Mouse (Mus musculus) brain, embryonic 18.5 days (tissue): ENCODE measurements around the gene Skp1a.
"Not testable (repeated sequence)": the region's sequence is repeated elsewhere in the genome, so short reads cannot be mapped to it uniquely, and the experiment has no call there.

Experiments used
- DNase-seq: peaks from one replicate; pipeline ENCODE4 v3.0.0-alpha.2; 2012; ENCODE audit warnings: low read depth, low spot score

Gene Skp1a

GRCm38 (mm10) chr11:52231606-52232541 lies at the start of gene Skp1a:
Gene Skp1a, plus strand, starts transcription at chr11:52231995.
- DNase-seq, result peak; percentile 83

GRCm38 (mm10) chr11:52196496-52197023 lies 35.2 kb upstream of the Skp1a start:
- not testable (repeated sequence) for DNase-seq

GRCm38 (mm10) chr11:52213887-52214286 lies 17.9 kb upstream of the Skp1a start, which contains the start of gene Olfr1371:
Gene Olfr1371, minus strand, starts transcription at chr11:52213987.
- no peak for DNase-seq

- DNase-seq, result peak; percentile 28
Measured at GRCm38 (mm10) chr11:52220282-52220681, 11.5 kb upstream of the Skp1a start.

- not testable (repeated sequence) for DNase-seq
Measured at GRCm38 (mm10) chr11:52221921-52222320, 9.9 kb upstream of the Skp1a start.

DNA sequence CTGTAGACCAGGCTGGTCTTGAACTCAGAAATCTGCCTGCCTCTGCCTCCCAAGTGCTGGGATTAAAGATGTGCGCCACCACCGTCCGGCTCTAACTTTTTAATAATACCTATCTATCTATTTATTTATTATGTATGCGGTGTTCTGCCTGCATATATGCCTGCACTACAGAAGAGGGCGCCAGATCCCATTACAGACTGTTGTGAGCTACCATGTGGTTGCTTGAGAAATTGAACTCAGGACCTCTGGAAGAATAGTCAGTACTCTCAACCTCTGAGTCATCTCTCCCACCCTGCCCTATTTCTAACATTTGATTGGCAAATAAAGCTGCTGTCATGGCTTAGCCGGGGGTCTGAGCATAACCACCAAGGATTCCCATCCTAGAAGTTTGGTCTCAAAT lies 8.9 kb upstream of the Skp1a start:
- DNase-seq, result no peak

- DNase-seq, result no peak
Measured at GRCm38 (mm10) chr11:52223968-52224682, 7.7 kb upstream of the Skp1a start.

DNA sequence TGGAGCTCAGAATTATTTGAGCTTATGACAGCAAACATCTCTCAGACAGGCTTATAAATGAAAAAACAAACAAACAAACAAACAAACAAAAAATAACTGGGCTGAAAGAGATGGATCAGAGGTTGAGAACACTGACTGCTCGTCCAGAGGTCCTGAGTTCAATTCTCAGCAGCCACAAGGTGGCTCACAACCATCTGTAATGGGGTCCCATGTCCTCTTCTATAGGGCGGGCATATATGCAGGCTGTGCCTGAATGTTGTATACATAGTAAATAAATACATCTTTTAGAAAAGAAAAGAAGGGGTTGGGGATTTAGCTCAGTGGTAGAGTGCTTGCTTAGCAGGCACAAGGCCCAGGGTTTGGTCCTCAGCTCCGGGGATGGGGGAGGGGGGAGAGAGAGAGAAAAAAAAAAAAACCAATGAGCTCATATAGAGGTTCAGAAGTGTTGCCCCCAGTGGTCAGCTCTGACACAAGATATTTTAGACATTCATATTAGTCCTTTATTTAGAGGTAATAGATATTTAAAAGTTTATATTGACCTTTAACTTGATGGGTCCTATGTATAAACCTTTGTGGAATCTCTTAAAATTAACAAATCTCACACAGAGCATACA lies 5.7 kb upstream of the Skp1a start:
- no peak for DNase-seq

- no peak for DNase-seq
Measured at GRCm38 (mm10) chr11:52227053-52227452, 4.7 kb upstream of the Skp1a start.

DNA sequence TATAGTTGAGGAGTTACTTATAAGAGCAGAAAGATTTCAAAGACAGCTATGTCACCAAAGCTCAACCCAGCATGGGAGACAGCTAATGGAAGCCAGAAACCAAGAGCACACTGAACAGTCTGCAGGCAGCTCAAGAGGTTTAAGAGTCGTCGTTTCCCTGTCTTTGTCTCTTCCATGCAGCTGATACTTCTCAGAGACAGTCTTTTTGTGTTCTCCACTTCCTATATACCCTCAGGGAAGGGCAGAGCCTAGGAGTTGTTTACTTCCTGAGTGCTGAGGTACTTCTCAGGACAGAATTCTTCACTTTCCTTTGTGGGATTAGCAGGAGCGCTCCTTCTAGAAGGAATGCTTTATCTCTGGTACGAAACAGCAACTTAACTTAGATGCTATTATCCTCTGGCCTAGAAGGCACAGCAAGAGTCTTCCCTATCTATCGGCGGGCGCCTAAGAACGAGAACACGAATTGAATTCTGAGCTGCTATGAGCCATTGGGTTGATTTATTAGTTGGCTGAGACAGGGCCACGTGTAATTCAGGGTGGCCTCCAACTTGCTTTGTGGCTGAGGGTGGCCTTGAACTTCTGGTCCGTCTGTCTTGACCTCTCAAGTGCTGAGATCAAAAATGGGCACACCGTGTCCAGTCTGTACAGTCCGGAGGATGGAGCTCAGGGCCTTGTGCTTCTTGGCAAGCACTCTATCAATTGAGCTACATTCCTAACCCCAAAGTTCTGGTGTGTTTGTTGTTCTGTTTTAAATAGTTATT lies 4.1 kb upstream of the Skp1a start:
- no peak for DNase-seq

- no peak for DNase-seq
Measured at GRCm38 (mm10) chr11:52228722-52229448, 2.9 kb upstream of the Skp1a start.

- no peak for DNase-seq
Measured at GRCm38 (mm10) chr11:52230694-52231093, 1.1 kb upstream of the Skp1a start.

GRCm38 (mm10) chr11:52233043-52233653 lies 1.4 kb downstream of the Skp1a start:
- DNase-seq, result no peak

DNA sequence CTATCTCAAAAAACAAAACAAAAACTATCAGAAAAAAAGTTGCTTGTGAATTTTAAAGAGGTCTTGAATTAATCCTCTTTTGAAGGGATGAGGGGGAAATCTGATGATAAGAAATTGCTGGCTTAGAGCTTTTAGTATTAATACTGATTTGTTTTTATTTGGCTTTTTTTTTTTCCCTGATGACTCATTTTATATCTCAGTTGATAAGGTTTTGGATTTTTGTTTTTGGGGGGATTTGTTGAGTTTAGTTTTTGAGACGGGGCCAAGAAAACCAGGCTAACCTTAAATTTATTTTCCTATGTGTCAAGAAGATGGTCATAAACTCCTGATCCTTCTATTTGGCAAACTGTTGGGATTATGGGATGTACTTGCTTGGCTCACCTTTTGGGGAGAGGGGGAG lies 2.1 kb downstream of the Skp1a start:
- no peak for DNase-seq

DNA sequence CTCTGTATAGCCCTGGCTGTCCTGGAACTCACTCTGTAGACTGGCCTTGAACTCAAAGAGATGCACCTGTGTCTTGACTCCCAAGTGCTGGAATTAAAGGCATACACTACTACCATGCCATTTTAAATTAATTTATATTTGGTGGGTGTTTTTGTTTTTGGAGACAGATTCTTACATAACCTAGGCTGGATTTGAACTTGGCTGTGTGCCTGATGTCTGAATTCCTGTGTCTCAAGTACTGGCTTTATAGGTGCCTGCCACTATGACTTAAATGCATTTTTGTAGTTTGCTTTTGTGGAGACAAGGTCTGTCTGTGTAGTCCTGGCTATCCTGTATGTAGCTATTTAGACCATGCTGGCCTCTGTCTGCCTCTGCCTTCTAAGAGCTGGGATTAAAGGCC lies 2.7 kb downstream of the Skp1a start:
- DNase-seq, result no peak

GRCm38 (mm10) chr11:52240898-52241542 lies 9.2 kb downstream of the Skp1a start:
- no peak for DNase-seq

DNA sequence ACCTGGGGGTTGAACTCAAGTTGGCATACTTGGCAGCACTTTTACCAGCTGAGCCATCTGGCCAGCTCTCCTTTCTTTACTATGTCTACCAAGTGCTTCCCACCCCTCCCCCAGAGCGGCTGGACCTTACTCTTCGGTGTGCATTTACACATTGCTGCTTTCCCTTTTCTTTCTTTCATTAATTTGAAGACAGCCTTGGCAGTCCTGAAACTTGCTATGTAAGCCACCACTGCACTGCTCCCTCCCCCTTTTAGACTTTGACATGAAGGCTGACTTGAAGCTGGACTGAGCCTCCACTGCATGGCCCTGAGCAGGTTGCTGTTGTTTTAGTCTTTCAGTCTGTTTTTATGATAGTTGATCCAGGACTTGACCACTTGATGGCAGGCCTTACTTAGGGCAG lies 17.7 kb downstream of the Skp1a start:
- no peak for DNase-seq

DNA sequence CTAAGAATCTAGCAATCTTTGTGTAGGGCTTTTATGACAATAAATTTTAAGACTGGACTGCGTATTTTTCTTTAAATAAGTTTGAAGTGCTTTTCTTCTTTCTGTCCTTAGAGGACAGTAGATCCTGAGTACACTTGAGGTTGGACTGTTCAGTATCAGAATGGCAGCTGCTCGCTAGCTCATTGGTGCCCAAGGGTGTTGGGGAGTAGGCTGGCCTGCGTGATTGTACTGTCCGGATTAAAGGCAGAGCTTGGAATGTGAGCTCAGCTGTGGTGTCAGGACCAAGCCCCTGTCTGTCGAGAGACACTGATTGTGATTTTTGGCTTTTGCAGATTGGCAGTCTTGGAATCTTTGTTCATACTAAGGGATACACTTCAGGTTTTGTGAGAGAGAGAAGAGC lies 20.0 kb downstream of the Skp1a start:
- DNase-seq, result no peak

GRCm38 (mm10) chr11:52252692-52253091 lies 20.9 kb downstream of the Skp1a start:
- DNase-seq, result no peak
